Mouse (Mus musculus) kidney, postnatal 25 days (tissue): Measurements from ENCODE around the gene Gpm6b.

Experiments
- DNase-seq, 2 experiments: peaks; one replicate each; pipeline ENCODE4 v3.0.0; 2021; ENCODE audit warnings: mixed read lengths in 2 of 2

Gene Gpm6b

DNA sequence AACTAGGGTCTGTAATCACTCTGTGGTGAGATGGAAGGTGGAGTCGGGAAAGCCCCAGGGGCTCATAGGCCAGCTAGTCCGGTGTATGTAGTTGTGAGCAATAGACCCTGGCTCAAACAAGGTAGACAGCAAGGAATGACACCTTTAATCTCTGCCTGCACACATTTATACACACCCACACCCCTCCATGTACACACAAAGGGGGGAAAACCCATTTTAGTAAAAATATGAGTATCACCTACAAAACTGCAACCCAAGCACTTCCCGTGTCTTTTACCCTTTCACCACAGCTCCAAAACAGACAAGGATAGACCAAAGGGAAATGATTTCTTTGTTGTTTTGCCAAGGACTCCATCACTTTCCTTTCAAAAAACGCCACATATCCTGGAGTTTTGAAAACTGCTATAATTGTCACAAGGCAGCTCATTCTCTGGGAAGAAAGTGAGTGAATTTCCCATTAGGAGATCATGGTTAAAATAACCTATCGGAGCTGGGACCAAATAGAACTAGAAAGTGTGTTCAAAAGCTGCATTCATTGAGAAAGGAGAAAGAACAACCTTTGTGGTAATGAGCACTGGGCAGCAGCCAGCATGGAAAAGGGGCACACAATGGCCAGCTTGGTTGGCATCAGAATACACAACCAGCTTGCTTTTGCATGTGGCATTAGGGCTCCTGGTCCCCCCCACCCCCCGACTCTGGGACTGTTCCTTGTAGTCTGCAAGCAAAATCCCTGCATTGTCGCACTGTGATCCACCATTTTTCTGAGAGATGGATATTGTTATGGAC is 68.9 kb downstream of the Gpm6b start:
- DNase-seq = no peak

DNA sequence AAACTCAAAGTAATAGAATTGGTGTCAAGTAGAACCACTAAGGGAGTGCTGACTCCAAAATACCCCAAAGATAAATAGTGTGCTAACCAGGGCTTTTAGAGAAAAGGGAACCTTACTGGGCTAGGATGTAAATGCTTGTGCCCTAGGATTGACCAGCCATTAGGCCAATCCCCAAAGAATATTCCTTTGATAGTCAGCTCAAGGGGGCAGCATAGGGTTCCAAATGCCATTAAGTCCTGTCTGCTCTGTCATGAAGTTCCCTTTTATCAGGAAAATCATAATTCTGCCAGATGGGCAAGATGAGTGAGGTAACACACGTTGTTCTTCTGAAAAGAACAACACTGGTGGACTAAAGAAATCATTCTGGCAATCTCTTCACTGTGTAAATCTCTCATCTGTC is 70.1 kb downstream of the Gpm6b start:
- DNase-seq = no peak

DNA sequence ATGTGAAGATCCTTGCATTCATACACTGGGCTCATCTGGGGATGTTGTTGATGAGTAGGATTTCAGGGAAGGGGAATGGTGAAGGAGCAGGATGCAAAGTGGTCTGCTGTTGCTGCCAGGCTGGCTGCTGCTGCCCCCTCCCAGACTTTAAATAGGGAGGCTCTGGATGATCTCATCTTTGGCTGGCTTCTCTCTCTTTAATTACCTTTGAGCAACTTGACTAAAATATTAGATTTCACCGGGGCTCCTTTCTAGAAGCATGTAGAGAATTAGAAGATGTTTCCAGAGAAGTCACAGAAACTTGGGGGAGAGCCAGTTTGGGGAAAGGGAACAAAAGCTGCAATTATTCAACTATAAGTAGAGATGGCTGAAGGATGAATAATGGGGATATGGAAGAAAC is 76.5 kb downstream of the Gpm6b start:
- DNase-seq = no peak

DNA sequence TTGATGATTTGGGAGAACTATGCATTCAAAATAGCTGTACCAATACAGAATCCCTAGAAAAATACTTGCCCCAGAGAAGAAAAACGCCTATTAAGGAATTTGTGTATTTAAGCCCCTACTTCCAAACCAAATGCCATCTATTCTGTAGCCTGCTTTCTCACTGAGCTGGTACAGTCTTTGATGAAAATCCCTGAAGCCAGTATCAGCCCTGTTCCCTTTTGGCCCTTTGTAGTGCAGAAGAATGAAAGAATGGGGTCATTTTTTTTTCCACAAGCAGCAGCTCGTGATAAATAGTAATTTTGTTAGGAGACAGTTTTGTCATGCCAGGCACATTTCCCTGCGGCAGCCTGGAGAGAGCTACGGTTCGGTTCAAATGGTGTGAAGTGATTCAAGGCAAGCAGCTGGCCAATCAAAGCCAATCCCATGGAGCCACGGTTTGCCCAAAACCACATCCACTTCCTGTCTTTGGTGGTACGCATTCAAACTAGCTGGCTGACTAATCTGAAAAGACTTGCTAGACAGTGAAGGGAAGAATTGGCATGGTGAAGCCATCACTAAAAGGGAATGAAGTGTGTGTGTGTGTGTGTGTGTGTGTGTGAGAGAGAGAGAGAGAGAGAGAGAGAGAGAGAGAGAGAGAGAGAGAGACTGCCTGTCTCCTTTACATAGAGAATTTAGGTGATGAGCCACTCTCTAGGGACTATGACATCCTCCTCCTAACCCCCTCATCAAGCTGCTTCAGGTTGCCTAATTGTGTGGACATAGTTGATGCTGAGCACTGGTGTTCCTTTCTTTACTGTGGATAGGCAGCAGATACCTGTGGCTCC is 78.1 kb downstream of the Gpm6b start:
- no peak for DNase-seq

DNA sequence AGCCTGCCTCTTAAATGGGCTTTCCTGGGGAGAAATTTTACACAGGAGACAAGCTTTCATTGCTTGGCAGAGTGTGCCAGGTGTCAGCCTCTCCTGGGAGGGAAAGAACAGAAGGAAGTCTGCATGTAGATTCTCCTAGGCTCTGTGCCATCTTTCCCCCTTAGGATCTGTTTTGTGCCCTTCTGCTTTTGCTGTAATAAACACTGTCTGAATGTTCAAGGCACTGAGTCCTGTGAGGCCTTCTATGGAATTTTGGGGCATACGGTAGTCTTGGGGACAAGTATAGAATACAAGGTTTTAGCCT is 78.6 kb downstream of the Gpm6b start:
- DNase-seq = no peak

DNA sequence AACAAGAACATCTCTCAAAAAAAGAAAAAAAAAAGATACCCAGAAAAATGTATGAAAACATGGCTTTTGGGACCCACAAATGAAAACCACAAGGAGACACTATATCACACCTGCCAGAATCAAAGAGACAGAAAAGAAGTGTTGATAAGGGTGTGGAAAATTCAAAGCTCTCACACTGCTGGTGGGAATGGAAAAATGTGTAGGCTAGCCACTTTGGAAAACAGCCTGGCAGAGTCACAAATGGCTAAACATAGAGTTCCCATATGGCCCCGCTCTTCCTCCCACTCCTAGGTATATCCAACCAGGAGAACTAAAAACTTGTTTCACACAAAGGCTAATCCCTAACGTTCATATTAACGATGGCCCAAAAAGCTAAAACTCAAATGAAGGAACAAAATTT is 84.5 kb downstream of the Gpm6b start:
- DNase-seq = no peak

DNA sequence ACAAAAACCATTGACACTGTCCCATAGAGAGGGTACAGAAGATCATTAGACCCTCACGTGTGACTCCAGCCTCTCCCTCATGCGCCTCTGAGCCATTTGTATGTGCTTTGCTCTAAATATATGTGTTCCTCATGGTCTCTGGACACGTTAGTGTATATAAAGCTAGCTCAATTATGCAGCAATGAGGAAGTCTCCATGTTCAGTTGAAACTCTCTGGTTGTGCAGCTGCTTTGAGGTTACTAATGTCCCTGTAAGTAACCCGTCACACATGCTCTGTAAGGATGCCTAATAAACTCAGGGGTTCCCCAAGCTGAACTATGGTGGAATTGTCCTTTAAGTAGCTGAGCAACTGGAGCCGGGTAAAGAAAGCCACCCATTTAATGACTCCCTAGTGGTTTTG is 88.9 kb downstream of the Gpm6b start:
- no peak for DNase-seq

DNA sequence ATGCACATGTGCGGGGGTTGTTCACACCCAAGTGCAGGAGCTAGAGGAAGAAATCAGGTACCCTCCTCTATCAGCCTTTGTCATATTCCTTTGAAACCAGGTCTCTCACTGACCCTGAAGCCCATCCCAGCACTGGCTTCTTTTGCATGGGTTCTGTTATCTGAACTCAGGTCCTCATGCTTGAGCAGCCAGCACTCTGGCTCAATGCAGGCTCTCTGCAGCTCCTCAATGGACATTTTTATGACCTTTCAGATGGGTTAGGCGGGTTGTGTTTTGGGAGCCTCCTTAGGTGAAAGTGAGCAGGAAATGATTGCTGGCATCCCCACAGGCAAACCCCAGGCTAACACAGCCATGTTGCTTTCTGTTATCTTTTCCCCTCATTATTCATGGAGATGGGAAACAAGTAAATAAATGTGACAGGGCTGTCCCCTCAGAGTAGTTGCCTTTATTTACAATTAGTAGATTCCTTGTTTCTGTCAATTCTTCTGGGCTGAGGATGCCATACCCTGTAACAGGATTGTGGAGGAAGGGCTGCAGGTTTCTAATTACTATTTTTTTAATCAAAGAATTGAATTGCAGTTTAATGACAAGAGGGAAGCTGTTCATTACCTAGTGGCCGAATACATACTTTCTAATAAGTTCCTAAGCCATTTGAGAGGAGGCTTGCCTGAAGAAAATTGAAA is 89.6 kb downstream of the Gpm6b start:
- DNase-seq = no peak

DNA sequence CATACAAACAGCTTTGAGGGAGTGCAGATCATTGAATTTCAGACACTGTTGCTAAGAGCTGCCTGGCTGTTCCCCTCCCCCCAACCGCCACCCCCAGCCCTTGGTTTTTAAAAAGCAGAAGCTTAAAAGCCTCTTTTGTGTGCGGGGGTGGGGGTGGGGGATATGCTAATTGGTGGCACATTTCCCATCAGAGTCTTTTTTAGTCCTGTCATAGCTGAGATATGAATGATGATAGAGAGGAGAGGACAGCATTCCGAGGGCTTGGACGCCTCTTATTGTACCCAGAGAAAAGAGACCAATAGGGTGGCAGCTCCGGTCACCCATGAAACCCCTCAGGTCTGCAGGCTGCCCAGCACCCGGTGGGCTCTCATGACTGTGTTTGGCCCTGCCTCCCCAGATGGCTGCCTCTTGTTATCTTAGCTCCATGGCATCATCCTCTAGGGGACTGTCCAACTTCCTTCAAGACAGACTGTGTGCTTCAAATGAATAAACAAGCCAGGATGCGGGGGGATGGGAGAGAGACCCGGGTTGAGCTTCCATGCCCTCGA is 90.3 kb downstream of the Gpm6b start:
- no peak for DNase-seq

DNA sequence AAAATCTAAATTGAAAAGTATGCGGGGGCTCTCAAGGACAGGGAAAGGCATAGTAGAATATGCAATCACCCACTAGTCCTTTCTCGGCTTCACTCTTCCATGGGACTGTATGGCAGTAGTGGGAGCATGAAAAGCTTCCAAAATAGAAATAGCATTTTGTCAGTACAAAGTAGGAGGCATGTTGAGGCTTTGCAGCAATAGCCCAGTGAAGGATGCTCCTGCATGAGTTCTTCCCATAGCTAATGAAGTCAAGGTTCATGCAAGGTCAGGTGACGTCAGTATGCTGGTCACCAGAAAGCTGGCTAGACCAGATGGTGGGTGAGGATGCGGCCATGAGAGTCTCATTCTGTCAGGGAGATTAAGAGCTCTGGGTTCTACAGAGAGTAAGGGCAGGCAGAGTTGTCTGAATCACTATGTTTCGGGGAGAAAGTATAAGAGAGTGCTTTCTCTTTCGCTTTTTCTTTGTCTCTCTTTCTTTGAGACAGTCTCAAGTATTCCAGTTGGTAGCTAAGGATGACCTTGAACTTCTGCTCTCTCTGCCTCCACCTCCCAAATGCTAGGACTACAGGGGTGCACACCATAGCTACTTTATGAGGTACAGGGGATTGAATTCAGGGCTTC is 95.9 kb downstream of the Gpm6b start:
- no peak for DNase-seq

DNA sequence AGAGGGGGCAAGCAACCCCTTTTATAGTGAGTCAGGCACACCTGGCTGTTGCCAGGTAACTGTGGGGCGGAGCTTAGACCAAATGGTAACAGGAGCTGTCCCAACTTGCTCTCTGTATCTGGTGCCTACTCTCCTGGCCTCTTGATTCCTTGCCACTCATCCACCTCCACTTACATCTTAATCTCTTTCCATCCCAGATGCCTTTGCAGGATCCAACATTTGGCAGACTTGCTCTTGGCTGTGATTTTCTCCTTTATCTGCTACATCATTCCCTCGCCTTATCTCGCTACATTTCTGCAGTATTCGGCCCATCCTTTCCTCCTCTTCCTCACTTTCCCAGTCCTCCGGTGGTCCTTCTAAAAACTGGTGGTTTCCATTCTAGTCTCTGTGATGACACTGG is 99.6 kb downstream of the Gpm6b start:
- DNase-seq = no peak

DNA sequence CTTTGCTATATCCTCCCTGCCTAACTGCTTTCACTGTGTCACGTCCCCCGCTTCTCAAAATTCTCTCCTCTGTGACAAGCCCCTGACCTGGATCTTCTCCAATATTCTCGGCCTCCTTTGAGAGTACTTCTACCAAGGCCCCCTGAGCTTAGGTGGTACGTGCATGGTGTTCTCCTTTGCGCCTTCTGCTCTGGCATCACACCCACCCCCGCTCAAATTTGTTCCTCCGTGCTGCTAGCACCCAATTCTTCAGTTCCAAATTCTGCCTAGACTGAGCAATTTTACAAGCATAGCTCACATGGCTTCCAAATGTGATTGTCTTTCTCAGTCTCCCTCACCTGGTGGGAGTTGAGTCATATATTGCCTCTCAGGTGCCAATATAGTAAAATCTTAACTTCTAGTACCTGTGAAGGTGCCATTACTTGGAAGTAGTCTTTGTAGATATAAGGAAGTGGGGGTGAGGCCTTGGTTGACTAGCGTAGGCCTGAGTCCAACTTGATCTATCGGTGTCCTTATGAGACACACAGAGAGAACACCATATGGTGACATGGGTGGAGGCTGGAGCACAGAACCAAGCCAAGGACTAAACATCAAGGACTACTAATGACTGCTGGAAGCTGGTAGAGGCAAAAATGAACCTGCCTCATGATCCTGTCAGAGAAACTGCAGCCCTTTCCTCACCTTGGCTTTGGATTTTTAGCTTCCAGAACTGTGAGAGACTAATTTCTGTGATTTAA is 100.2 kb downstream of the Gpm6b start:
- DNase-seq = no peak

DNA sequence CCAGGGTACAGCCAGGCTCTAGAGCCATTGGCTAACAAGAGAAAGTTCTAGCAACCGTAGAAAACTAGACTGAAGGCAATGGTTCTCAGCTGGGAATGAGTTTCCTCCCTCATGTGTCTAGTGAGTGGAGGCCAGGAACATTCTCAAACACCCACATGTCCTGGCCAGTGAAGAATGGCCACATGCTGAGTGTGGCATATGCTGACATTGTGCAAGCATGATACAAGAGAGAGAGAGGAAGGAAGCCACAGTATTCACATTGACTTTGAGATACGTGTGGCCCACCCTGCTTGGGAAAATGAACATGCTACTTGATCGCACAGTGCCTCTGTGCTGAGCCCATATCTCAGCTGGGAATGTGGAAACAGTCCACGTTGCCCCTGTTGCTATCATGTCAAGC is 101.2 kb downstream of the Gpm6b start:
- no peak for DNase-seq

DNA sequence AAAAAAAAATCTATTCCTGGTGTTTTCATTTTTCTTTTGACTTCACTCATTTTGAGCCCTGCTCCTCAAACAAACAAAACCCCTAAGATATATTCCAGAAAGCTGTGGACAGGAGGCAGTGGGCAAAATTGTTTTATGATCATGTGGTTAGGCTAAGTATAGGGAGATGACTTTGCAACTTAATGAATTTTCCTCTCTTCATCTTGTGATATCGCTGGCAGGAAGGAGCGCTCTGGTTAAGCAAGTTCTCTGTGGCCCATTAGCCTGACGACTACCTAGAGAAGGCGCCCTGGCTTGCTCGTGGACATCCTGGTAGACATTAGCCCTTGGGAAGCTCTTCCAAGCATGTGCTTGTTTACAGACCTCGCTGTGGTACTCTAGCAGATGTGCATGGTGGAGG is 103.1 kb downstream of the Gpm6b start:
- DNase-seq = no peak

DNA sequence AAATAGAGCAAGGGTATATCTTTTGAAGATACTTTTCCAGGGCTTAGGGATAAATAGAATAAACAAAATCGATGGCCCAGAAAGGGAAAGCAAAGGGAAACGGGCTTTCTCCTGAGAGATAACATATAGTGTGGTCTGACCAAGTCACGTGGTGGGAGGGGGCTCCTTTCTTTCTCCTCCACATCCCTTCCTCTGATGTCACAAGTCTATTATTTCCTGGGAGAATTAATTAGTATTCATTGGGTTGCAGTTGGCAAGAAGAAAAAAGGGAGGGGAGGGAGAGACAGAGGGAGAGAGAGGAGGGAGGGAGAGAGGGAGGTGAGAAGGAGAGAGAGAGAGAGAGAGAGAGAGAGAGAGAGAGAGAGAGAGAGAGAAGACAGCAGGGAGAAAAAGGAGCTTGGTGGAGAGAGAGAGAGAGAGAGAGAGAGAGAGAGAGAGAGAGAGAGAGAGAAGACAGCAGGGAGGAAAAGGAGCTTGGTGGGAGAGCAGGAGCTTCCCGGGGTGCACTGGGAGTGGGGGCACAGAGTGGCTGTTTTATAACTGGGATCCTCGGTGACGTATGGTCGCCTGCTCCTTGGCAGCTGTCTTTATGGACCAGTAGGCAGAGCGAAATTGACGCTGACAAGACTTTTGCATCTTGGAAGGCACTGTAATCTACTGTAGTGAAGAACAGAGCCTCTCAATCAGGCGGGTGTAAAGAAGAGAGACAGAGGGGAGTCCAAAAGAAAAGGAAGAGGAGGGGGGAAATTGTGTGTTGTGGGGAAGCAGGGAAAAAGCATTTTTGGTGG is 105.7 kb downstream of the Gpm6b start:
- DNase-seq = no peak

DNA sequence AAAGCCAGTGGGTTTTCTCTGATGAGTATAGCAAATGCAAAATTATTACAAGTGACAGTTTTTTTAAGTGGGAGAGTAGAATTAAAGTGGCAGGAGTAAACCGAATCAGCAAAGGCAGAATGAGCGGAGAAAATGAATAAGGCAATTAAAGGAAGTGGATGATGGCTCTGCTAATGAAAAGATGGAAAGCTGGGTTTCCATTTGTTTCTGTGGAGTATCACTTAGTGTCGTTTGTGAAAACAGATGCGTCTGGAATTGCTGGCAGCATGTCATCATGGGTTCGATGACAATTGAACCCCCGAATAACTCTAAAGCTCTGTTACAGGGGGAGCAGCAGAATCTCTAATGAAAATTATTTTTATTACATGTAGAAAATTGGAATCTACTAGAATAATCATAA is 109.4 kb downstream of the Gpm6b start:
- no peak for DNase-seq

DNA sequence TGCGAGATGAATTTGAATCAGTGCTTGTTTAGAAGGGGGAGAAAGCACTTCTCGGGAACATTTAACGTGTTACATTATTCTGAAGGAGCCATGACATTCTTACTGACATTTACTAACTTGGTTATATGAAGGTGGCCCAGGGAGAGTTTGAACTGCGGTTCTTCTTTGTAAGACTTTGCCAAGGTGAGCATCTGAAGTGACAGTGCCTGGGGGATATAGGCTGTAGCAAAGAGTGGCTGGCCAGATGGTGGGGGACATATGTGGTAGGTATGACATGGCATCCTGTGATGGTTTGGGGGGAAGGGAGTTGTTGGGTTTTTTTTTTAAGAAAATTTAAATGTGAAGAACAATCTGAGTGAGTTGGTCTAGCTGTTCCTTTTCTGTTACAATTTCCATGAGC is 109.9 kb downstream of the Gpm6b start:
- DNase-seq = no peak

DNA sequence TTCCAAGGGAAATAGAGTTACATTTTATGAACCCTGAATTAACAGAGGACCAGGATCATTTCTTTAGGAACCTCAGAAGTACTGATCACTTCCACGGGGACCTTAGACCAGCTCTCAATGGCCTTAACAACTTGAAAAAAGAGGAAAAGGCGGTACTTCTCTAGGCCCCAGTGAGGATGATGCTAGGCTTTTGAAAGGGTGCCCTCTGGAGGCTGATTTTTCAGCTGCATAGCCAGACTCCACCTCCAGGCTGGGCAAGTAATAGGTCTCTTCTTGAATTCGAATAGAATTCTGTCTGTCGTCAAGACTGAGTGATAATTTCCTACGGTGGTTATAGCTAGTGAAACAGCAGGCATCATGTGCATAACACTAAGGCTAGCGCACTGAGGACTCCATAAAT is 113.1 kb downstream of the Gpm6b start:
- peak; percentile 51 to 76 for DNase-seq

DNA sequence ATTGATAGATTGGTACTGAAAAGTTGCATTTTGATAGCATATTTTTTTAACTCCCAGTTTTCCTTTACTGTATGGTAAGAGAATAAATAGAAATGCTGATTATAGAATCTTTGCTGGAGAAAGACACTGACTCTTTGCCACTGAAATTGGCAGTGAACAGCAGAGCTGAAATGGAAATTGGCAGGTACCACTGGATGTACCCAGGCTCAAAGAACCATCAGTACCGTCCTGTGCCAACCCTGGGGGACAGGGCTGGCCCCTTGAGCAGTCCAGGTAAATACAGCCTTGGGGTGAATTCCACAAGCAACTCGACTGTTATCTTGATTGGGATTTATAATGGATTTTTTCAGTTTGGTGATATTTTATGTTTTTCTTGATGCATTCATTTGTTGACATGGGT is 114.7 kb downstream of the Gpm6b start:
- no peak for DNase-seq

DNA sequence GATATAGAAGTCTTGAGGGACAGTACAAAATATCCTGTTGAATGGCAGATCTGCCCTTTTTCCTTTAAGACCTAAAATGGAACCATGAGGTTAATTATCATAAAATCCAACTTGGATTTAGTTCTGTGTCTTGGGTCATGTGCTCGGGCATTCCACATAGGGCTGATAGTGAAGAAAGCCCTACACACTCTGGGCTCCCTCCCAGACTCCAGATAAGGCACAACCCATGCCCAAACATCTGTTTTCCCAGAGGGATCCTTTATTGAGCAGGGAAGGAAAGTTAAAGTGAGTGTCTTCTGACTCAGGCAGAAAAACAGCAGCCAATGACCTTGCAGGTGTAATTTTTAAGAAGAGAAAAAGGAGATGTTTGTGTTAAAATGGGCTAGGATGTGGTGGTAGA is 116.2 kb downstream of the Gpm6b start:
- no peak for DNase-seq

DNA sequence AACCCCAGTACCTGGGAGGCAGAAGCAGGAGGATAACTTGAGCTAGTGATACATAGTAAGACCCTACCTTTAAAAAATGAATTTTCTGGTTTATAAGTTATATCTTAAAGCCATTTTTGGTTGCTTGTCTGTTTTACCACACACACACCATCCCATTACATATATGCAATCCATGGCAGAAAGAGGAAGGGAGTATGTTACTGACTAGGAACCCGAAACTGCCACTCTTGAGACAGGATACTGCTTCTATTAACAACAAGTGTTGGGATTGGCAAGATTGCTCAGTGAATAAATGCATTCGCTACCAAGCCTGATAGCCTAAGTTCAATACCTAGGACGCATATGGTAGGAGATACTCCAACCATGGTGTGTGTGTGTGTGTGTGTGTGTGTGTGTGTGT is 117.6 kb downstream of the Gpm6b start:
- DNase-seq = no peak

DNA sequence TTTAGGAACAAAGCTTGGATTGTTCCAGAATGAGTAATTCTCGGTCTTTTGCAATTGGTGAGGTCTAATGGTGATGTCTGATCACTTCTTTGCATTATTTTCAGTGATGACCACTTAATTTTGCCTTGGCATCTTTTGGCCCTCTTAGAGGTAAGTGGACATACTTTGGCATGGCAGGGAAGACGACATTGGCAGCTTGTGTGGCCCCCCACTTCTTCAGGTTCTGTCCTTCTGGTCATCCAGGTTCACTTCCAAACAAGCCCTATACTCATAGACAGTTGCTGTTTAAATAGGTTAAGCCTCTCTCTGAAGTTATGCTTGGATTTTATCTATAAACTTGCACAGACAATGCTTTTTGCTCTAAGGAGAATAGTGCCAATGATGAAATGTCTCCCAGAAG is 120.2 kb downstream of the Gpm6b start:
- no peak for DNase-seq
